Mouse (Mus musculus) G1E (cell line): ENCODE results near the gene Slc28a2. TPM values are rescaled to one million over a fixed set of nuclear protein-coding genes. Genes with fewer than 3 reads are reported as not detected.
"Not testable (repeated sequence)": the region's sequence is repeated elsewhere in the genome, so short reads cannot be mapped to it uniquely, and the experiment has no call there.

ENCODE experiments used
- ATAC-seq: 2 replicates; pipeline ENCODE4 v1.8.0; 2016; ENCODE audit warnings: mild to moderate bottlenecking; ENCODE audit not compliant: insufficient number of reproducible peaks, poor library complexity, low FRiP score, severe bottlenecking; ENCODE audit errors: extremely low read depth
- DNase-seq: peaks from one replicate; pipeline ENCODE4 v3.0.0; 2012; ENCODE audit warnings: low spot score
- H3K27me3 ChIP-seq: 2 replicates; pipeline ENCODE4 v1.6.1; 2012; ENCODE audit warnings: mild to moderate bottlenecking, low read length, inconsistent platforms; ENCODE audit not compliant: insufficient read depth
- H3K36me3 ChIP-seq: replicated peaks from 2 replicates; pipeline ENCODE3; 2012; ENCODE audit warnings: mild to moderate bottlenecking, inconsistent platforms
- H3K4me1 ChIP-seq: 2 replicates; pipeline ENCODE4 v1.6.1; 2012; ENCODE audit warnings: low read depth, low read length, inconsistent platforms, mixed read lengths; ENCODE audit not compliant: insufficient read depth
- H3K4me3 ChIP-seq: 2 replicates; pipeline ENCODE4 v1.5.1; 2012; ENCODE audit warnings: low read depth, mild to moderate bottlenecking, inconsistent platforms, low read length, moderate library complexity, mixed read lengths
- H3K9me3 ChIP-seq: replicated peaks from 2 replicates; pipeline ENCODE4 v1.6.1; 2012; ENCODE audit warnings: inconsistent platforms
- CTCF ChIP-seq: IDR thresholded peaks from 2 replicates; pipeline ENCODE4 v1.5.1; 2012; ENCODE audit warnings: low read depth, low read length, inconsistent platforms, mixed read lengths
- GATA1 ChIP-seq: IDR thresholded peaks from 2 replicates; pipeline ENCODE4 v1.6.1; 2012; ENCODE audit warnings: borderline replicate concordance, low read length, inconsistent platforms, mixed read lengths
- GATA2 ChIP-seq: IDR thresholded peaks from 2 replicates; pipeline ENCODE4 v1.6.1; 2012; ENCODE audit warnings: low read depth, low read length, inconsistent platforms, borderline replicate concordance
- POLR2AphosphoS5 ChIP-seq: IDR thresholded peaks from 2 replicates; pipeline ENCODE4 v1.6.1; 2012; ENCODE audit warnings: low read depth, low read length, inconsistent platforms; ENCODE audit not compliant: insufficient replicate concordance
- TAL1 ChIP-seq: conservative IDR thresholded peaks from 2 replicates; pipeline ENCODE4 v1.6.1; 2012; ENCODE audit warnings: low read depth, low read length, inconsistent platforms, mixed read lengths
- polyA plus RNA-seq: library from polyadenylated mRNA; stranded (reverse); fragments of >175 nt; gene quantifications from 2 replicates; pipeline ENCODE4 v1.2.3, GENCODE M21; 2012
- total RNA-seq, 2 experiments: library from RNA; stranded (forward) in 1 of 2; stranded (reverse) in 1 of 2; fragments of 200-1000 nt in 1 of 2; fragments of >200 nt in 1 of 2; fragmentation: Nextera tagmentation in 1 of 2; gene quantifications; 2 replicates each; pipeline ENCODE4 v1.2.3; 2014 to 2017

Slc28a2 gene
- total and polyA plus RNA-seq, 3 experiments, result 0.01 to 0.05 TPM; not detected in 1

DNA sequence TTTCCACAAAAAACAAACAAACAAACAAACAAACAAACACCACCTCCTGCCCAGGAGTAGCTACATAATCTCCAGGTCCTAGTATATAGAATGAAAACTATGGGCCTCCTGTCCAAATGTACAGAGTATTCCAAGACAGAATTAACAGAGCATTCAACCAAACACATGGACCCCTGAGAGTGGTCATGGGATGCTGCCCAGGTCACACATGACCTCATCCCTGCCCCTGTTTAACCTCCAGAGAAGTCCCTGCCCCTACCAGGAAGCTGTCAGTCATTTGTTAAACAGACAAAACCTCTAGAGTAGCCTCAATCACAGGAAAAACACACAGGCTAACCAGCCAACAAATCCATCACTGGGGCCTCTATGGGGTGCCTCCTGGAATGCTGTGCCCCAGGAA lies 50.3 kb downstream of the Slc28a2 start:
- ATAC-seq, result no peak
- Histone ChIP-seq H3K4me1 (no peaks in the 10 kb centered on the region), H3K36me3 (no peaks in the 10 kb centered on the region), H3K9me3 (no peaks in the 10 kb centered on the region), H3K4me3 (no peak overlapping the region), H3K27me3 (no peaks in the 10 kb centered on the region)
- no peak for TF ChIP-seq GATA2
- no peak for DNase-seq

DNA sequence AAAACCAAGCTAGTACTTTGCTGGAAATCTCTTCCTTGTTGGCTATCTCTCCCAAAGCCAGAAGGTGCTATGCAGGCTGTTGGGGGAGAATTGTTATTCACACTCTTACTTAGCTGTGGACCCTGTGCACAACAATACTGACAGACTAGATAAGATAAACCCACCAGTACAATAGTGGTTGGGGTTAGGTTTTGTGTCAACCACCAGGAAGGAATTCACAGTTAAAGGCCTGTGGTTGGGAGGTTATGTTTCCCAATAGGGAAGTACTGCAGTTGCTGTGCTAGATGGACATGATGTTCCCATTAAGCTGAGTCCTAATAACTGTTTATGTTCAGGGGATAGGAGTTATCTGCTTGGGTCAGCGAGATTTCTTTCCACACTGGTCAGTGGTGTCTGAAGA lies 57.5 kb downstream of the Slc28a2 start:
- H3K4me3 ChIP-seq, H3K36me3 ChIP-seq, H3K27me3 ChIP-seq, DNase-seq, H3K4me1 ChIP-seq, ATAC-seq, H3K9me3 ChIP-seq: not testable (repeated sequence)

DNA sequence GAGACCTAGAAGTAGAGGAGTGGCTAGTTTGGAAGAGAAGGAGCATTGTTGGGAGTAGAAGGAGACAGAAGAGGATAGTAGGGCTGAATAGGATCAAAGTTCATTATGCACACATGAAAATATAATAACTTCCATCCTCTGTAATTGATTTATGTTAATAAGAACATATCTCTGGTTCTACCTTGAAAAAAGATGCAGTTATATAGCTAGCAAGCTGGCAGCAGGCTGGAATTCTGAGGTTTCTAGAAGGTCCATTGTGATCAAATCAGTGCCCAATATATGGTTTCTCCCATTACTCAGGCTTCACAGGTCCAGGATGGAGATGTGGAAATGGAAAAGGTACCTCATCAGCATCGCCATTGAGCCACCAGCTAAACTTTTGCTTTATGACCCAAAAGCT lies 58.4 kb downstream of the Slc28a2 start, which contains the start of gene Gm14085:
Gene Gm14085 (plus strand): TSS at position 301 of the 400 bp plus-strand sequence.
- Histone ChIP-seq H3K9me3 (no peaks in the 10 kb centered on the region), H3K4me3 (no peak within 1 kb of the TSS), H3K27me3 (no peaks in the 10 kb centered on the region), H3K36me3 (no peaks in the 10 kb centered on the region), H3K4me1 (no peaks in the 10 kb centered on the region)
- DNase-seq, result no peak
- ATAC-seq, result no peak
- TF ChIP-seq POLR2AphosphoS5 (no peak), TAL1 (no peak), GATA1 (no peak), GATA2 (no peak), CTCF (no peak)

DNA sequence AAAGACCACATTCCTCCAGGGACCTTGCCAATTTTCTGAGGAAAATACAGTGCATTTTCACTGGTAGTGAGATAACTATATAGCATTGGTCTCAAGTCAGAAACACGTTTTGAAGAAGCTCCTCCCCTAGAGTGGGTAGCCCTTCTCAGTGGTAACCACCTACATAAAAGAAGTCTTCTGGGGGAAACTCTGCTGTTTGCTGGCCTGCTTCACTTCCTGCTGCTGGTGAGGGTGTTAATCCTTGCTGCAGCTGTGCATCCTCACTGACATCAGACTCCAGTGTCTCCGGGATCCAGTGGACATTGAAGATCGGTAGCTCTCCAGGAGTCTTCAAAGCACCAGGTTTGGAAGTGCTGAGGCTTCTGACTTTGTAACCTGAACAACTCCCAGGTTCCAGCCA lies 59.4 kb downstream of the Slc28a2 start:
- not testable (repeated sequence) for H3K4me1 ChIP-seq, H3K36me3 ChIP-seq, DNase-seq, H3K4me3 ChIP-seq, H3K9me3 ChIP-seq, H3K27me3 ChIP-seq, ATAC-seq

DNA sequence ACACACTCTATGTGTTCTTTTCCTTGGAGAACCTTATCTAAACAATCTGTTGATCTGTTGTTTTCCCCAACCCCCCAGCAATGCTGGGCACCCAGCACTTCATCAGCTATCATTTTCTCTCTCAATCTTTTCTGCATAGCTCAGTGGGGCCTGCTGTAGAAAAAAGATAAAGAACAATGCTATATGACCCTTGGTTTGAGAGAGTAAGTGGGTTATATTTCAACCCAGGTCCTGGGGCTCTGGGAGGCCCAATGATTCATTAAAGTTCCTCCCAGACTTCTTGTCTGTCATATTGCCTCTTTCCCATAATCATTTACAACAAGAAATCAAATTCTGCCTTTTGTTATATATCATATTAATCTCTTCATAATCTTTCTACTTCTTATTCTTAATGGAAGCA lies 59.8 kb downstream of the Slc28a2 start:
- H3K36me3 ChIP-seq, H3K4me3 ChIP-seq, H3K9me3 ChIP-seq, ATAC-seq, H3K4me1 ChIP-seq, H3K27me3 ChIP-seq, DNase-seq: not testable (repeated sequence)

DNA sequence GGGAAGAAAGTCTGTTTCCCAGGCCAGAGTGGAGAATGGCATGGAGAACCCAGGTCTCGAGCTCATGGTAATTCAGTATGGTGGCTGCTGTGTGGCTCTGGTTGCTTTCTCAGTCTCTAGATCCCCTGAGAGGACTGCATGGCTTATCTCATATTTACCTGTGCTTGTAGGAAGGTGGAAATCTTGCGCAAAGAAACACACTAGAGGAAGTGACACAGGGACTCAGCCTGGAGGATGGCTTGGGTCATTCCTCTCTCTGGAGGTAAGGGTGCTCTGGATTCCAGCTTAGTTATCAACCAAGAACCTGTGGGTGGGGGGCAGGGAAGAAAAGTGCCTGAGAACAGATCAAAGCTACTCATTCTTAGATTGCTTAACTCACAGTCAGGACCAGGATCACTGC lies 60.4 kb downstream of the Slc28a2 start:
- H3K27me3 ChIP-seq, result no peaks in the 10 kb centered on the region
- no peaks in the 10 kb centered on the region for H3K36me3 ChIP-seq
- TF ChIP-seq TAL1 (no peak), CTCF (no peak), POLR2AphosphoS5 (no peak)
- H3K9me3 ChIP-seq, result no peaks in the 10 kb centered on the region
- no peak overlapping the region for H3K4me3 ChIP-seq
- no peak for ATAC-seq
- H3K4me1 ChIP-seq, result no peaks in the 10 kb centered on the region
- no peak for DNase-seq

Other genes starting within 250 kb of the Slc28a2 start
- 1.1 and 1.9 TPM in 2 replicates for gene Patl2, start 240.3 kb upstream of the Slc28a2 start, total RNA-seq (2014; fragmentation: Nextera tagmentation)
- gene Patl2, start 240.3 kb upstream of the Slc28a2 start, total RNA-seq (2017), result 13.7 and 14.5 TPM in 2 replicates
- gene Patl2, start 240.3 kb upstream of the Slc28a2 start, polyA plus RNA-seq, result 0.04 and 0.09 TPM in 2 replicates
- gene Terb2, start 240.2 kb upstream of the Slc28a2 start, total RNA-seq (2014; fragmentation: Nextera tagmentation), result not detected in 2 replicates
- not detected in 2 replicates for gene Terb2, start 240.2 kb upstream of the Slc28a2 start, total RNA-seq (2017)
- not detected in 2 replicates for gene Terb2, start 240.2 kb upstream of the Slc28a2 start, polyA plus RNA-seq
- 211 and 213 TPM in 2 replicates for gene Sord, start 191.7 kb upstream of the Slc28a2 start, total RNA-seq (2014; fragmentation: Nextera tagmentation)
- gene Sord, start 191.7 kb upstream of the Slc28a2 start, total RNA-seq (2017), result 230 and 241 TPM in 2 replicates
- gene Sord, start 191.7 kb upstream of the Slc28a2 start, polyA plus RNA-seq, result 91.7 and 102 TPM in 2 replicates
- gene Duox2, start 128.0 kb upstream of the Slc28a2 start, total RNA-seq (2014; fragmentation: Nextera tagmentation), result not detected in 2 replicates
- gene Duox2, start 128.0 kb upstream of the Slc28a2 start, total RNA-seq (2017), result 0.16 TPM in 1 of 2 replicates, not detected in the other
- gene Duox2, start 128.0 kb upstream of the Slc28a2 start, polyA plus RNA-seq, result not detected in 2 replicates
- not detected in 2 replicates for gene Duoxa2, start 127.6 kb upstream of the Slc28a2 start, total RNA-seq (2014; fragmentation: Nextera tagmentation)
- 0.16 TPM in 1 of 2 replicates, not detected in the other for gene Duoxa2, start 127.6 kb upstream of the Slc28a2 start, total RNA-seq (2017)
- not detected in 2 replicates for gene Duoxa2, start 127.6 kb upstream of the Slc28a2 start, polyA plus RNA-seq
- gene Duoxa1, start 112.7 kb upstream of the Slc28a2 start, total RNA-seq (2014; fragmentation: Nextera tagmentation), result not detected in 2 replicates
- 0.11 TPM in 1 of 2 replicates, not detected in the other for gene Duoxa1, start 112.7 kb upstream of the Slc28a2 start, total RNA-seq (2017)
- not detected in 2 replicates for gene Duoxa1, start 112.7 kb upstream of the Slc28a2 start, polyA plus RNA-seq
- gene Duox1, start 110.8 kb upstream of the Slc28a2 start, total RNA-seq (2014; fragmentation: Nextera tagmentation), result not detected in 2 replicates
- not detected in 2 replicates for gene Duox1, start 110.8 kb upstream of the Slc28a2 start, total RNA-seq (2017)
- not detected in 2 replicates for gene Duox1, start 110.8 kb upstream of the Slc28a2 start, polyA plus RNA-seq
- gene Shf, start 57.3 kb upstream of the Slc28a2 start, total RNA-seq (2014; fragmentation: Nextera tagmentation), result not detected in 2 replicates
- 0.22 and 0.35 TPM in 2 replicates for gene Shf, start 57.3 kb upstream of the Slc28a2 start, total RNA-seq (2017)
- gene Shf, start 57.3 kb upstream of the Slc28a2 start, polyA plus RNA-seq, result 0.27 and 0.54 TPM in 2 replicates
- not detected in 2 replicates for gene Gm14085, start 58.5 kb downstream of the Slc28a2 start, total RNA-seq (2014; fragmentation: Nextera tagmentation)
- 0.06 and 0.22 TPM in 2 replicates for gene Gm14085, start 58.5 kb downstream of the Slc28a2 start, total RNA-seq (2017)
- gene Gm14085, start 58.5 kb downstream of the Slc28a2 start, polyA plus RNA-seq, result 0.02 TPM in 1 of 2 replicates, not detected in the other
- not detected in 2 replicates for gene Gatm, start 184.8 kb downstream of the Slc28a2 start, total RNA-seq (2014; fragmentation: Nextera tagmentation)
- not detected in 2 replicates for gene Gatm, start 184.8 kb downstream of the Slc28a2 start, total RNA-seq (2017)
- not detected in 2 replicates for gene Gatm, start 184.8 kb downstream of the Slc28a2 start, polyA plus RNA-seq
- gene AA467197, start 210.5 kb downstream of the Slc28a2 start, total RNA-seq (2014; fragmentation: Nextera tagmentation), result not detected in 2 replicates
- gene AA467197, start 210.5 kb downstream of the Slc28a2 start, total RNA-seq (2017), result not detected in 2 replicates
- not detected in 2 replicates for gene AA467197, start 210.5 kb downstream of the Slc28a2 start, polyA plus RNA-seq